Mouse (Mus musculus): ENCODE data around the gene Cyp4f39. TPM values are rescaled to one million over a fixed set of nuclear protein-coding genes. Genes with fewer than 3 reads are reported as not detected.
"Not testable (repeated sequence)": the region's sequence is repeated elsewhere in the genome, so short reads cannot be mapped to it uniquely, and the experiment has no call there.

The Cyp4f39 gene
- polyA plus RNA-seq, 1 experiment, result 0.95 TPM

DNA sequence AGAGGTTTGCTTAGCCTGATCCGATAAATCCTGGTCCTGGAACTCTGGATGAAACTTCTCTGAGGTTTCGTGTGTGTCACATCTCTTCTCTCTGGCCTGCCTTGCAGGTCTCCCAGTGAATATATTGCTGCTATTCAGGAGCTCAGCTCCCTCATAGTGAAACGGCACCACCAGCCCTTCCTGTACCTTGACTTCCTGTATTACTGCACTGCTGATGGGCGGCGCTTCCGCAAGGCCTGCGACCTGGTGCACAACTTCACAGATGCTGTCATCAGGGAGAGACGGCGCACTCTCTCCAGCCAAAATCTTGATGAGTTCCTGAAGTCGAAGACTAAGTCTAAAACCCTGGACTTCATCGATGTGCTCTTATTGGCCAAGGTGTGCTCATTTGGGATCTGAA is 71.4 kb downstream of the Cyp4f39 start:
- Histone ChIP-seq H3K4me1 (ENCODE audit: control insufficient read depth, insufficient read depth, low read length) (peaks cover 1% of the 10 kb centered on the region; the same call in 1 of the 2 replicates), H3K27ac (ENCODE audit: control insufficient read depth, insufficient read depth, low read depth, low read length, poor library complexity) (peak overlapping the region; percentile 29), H3K4me3 (replicated peaks; ENCODE audit: control insufficient read depth, low read depth, low read length) (peak overlapping the region; percentile 72)
- 22% methylated on average over 11 of the region's 11 CpGs for WGBS
- no peak for TF ChIP-seq CTCF (IDR thresholded peaks at IDR 0.05; ENCODE audit: control insufficient read depth, insufficient read depth, low read length)
- TF ChIP-seq POLR2A (IDR thresholded peaks at IDR 0.05; ENCODE audit: borderline replicate concordance, control insufficient read depth, low read depth, low read length), result no peak

DNA sequence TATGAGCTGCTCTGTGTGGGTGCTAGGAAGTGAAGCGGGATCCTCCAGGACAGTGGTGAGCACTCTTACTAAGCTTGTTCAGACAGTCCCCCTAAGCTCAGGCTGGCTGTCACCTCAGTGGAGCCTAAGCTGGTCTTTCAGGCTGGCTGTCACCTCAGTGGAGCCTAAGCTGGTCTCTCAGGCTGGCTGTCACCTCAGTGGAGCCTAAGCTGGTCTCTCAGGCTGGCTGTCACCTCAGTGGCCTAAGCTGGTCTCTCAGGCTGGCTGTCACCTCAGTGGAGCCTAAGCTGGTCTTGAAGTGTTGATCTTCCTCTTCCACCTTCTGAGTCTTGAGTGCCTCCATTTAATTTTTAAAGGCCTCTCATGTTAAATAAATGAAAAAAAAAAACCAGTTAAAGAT is 73.8 kb downstream of the Cyp4f39 start:
- 89% methylated on average over 1 of the region's 1 CpGs for WGBS
- H3K4me3 ChIP-seq (replicated peaks; ENCODE audit: control insufficient read depth, low read depth, low read length); H3K4me1 ChIP-seq (ENCODE audit: control insufficient read depth, insufficient read depth, low read length); H3K27ac ChIP-seq (ENCODE audit: control insufficient read depth, insufficient read depth, low read depth, low read length, poor library complexity): not testable (repeated sequence)

DNA sequence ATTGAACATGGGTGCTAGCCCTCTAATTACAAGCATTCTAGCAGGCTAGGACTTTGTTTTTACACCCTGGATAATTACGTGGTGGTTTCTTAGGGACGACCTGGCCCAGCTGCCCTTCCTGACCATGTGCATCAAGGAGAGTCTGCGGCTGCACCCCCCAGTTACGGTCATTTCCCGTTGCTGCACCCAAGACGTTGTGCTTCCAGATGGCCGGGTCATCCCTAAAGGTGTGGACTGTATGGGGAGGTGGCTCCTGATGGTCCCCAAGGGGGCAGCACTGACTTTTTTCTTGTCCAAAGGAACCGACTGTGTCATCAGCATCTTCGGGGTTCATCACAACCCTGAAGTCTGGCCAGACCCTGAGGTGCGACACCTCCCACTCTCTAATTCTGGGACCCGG is 75.2 kb downstream of the Cyp4f39 start:
- no peak overlapping the region for H3K27ac ChIP-seq (ENCODE audit: control insufficient read depth, insufficient read depth, low read depth, low read length, poor library complexity)
- TF ChIP-seq POLR2A (IDR thresholded peaks at IDR 0.05; ENCODE audit: borderline replicate concordance, control insufficient read depth, low read depth, low read length) (no peak), CTCF (IDR thresholded peaks at IDR 0.05; ENCODE audit: control insufficient read depth, insufficient read depth, low read length) (no peak)
- H3K4me3 ChIP-seq (replicated peaks; ENCODE audit: control insufficient read depth, low read depth, low read length), result no peak overlapping the region
- H3K4me1 ChIP-seq (ENCODE audit: control insufficient read depth, insufficient read depth, low read length), result peaks cover 1% of the 10 kb centered on the region; the same call in 1 of the 2 replicates
- 81% methylated on average over 11 of the region's 11 CpGs for WGBS

DNA sequence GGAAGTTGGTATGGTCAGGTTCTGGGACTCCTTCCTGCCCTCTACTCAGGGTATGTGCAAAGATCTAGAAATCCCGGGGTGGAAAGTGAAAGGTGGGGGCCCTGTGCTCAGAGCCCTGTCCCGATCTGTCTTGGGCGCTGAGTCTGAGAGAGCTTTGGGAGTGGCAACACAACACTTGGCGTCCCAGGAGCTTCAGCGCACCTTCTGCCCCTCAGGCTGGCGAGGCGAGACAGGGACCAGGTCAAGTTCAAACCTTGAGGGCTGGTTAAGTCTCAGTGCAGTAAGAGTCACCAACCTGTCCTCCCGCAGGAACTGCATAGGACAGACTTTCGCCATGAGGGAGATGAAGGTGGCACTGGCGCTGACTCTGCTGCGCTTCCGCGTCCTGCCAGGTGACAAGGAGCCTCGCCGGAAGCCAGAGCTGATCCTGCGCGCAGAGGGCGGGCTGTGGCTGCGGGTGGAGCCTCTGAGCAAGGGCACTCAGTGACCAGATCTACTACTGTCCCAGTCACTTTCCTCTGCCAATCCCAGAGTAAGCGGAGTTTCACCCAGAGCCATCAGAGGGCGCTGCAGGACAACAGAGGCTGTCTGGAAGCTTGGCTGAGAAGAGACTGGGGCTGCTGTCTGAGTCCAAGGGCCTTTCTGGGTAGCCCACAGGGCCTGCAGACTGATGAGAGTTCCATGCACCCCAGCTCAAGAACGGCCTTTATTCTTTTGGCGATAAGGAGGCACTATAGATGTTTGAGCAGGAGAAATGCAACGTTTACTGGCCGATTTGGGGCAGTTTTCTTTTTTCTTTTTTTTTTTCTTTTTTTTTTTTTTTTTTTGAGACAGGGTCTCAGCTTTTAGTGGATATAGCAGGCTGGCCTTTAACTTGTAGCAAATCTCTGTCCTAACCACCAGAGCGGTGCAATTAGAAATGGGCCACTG is 76.2 kb downstream of the Cyp4f39 start:
- TF ChIP-seq POLR2A (IDR thresholded peaks at IDR 0.05; ENCODE audit: borderline replicate concordance, control insufficient read depth, low read depth, low read length), result peak; percentile 39; the same call in 1 of the 2 replicates
- peak; percentile 94 for TF ChIP-seq CTCF (IDR thresholded peaks at IDR 0.05; ENCODE audit: control insufficient read depth, insufficient read depth, low read length)
- Histone ChIP-seq H3K27ac (ENCODE audit: control insufficient read depth, insufficient read depth, low read depth, low read length, poor library complexity) (peak overlapping the region; percentile 47; the same call in 1 of the 2 replicates), H3K4me3 (replicated peaks; ENCODE audit: control insufficient read depth, low read depth, low read length) (peak overlapping the region; percentile 71), H3K4me1 (ENCODE audit: control insufficient read depth, insufficient read depth, low read length) (peaks cover 2% of the 10 kb centered on the region; the same call in 1 of the 2 replicates)
- WGBS, result 20% methylated on average over 26 of the region's 26 CpGs

DNA sequence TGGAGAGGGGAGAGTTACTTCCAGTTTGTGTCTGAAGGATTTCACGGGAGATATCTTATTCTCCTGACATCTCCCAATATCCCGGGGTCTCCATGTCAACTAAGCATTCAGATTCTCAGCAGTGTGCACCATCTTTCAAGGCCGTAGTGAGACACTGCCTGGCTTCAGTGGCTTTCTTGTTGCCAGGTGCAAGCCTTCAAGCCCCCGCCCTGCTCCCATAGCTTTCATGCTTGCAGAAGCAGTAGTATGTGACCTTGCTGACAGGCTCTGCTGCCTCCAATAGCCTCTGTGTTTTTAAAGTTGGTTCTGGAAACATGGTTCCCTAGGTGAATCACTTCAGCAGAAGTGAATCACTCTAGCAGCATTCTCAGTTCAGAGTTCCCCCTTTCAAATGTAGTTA is 79.8 kb downstream of the Cyp4f39 start:
- H3K27ac ChIP-seq (ENCODE audit: control insufficient read depth, insufficient read depth, low read depth, low read length, poor library complexity); H3K4me1 ChIP-seq (ENCODE audit: control insufficient read depth, insufficient read depth, low read length); H3K4me3 ChIP-seq (replicated peaks; ENCODE audit: control insufficient read depth, low read depth, low read length): not testable (repeated sequence)
- 72% methylated on average over 4 of the region's 4 CpGs for WGBS

DNA sequence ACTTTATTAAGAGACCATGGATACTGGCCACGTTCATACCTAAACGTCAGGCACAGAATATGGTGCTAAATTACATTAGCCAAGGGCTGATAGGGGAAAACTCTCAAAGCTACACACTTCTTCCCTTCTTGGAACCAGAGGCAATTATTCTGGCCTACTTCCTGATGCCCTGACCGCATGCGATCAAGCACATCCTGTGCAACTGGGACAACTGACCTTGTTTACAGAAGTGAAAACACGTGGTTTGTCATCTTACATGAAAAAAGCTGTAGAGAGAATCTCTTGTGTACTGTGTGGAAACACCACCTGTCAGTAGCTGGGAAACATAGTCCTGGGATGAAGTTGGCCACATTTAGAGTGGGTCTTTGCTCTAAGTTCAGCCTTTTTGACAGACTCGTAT is 81.5 kb downstream of the Cyp4f39 start:
- Histone ChIP-seq H3K27ac (ENCODE audit: control insufficient read depth, insufficient read depth, low read depth, low read length, poor library complexity) (no peak overlapping the region), H3K4me3 (replicated peaks; ENCODE audit: control insufficient read depth, low read depth, low read length) (no peak overlapping the region), H3K4me1 (ENCODE audit: control insufficient read depth, insufficient read depth, low read length) (peaks cover 2% of the 10 kb centered on the region; the same call in 1 of the 2 replicates)
- 19% methylated on average over 6 of the region's 6 CpGs for WGBS
- TF ChIP-seq POLR2A (IDR thresholded peaks at IDR 0.05; ENCODE audit: borderline replicate concordance, control insufficient read depth, low read depth, low read length), result no peak
- TF ChIP-seq CTCF (IDR thresholded peaks at IDR 0.05; ENCODE audit: control insufficient read depth, insufficient read depth, low read length), result no peak

DNA sequence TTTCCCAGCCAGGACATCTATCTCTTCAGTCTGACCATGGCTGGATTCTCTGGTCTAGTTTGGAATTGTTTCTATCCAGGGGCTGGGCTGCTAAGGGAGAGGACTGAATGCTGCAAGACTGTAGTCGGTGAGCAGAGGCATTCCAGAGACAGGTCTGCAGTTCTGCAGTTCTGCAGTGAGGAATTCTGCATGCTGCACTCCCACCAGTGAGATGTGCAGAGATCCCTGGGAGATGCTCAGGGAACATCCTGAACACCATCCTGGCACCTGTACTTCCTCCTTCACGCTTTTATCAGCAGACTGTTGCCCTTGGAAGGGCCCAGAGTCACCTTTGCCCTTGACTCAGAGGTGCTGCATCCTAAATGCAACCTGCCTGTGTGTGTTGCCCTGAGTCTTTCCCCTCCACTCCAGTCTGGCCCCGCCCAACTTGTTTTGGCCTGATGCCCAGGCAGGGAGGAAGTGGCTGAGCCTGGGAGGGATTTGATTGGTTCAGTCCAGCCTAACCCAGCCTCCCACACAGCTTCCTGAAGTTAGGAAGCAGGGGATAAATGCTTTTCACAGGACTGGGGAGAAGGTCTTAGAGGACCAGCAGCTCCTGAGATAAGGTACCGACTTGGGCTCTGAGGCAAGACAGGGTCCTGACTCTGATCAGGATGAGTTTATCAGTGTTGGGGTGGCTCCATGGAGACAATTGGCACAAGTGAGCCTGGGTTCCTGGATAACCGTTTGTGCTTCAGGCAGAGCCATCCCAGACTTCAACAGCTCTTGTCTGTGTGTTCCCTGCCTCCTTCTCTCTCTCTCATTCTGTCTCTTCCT is 83.7 kb downstream of the Cyp4f39 start, which contains the start of gene Cyp4f16:
Gene Cyp4f16, plus strand, starts transcription at position 508 of the 816 bp plus-strand sequence.
- not testable (repeated sequence) for H3K4me1 ChIP-seq (ENCODE audit: control insufficient read depth, insufficient read depth, low read length); H3K27ac ChIP-seq (ENCODE audit: control insufficient read depth, insufficient read depth, low read depth, low read length, poor library complexity)
- 5% methylated on average over 5 of the region's 5 CpGs for WGBS
- H3K4me3 ChIP-seq (replicated peaks; ENCODE audit: control insufficient read depth, low read depth, low read length), result peak within 1 kb of the TSS; percentile 55

DNA sequence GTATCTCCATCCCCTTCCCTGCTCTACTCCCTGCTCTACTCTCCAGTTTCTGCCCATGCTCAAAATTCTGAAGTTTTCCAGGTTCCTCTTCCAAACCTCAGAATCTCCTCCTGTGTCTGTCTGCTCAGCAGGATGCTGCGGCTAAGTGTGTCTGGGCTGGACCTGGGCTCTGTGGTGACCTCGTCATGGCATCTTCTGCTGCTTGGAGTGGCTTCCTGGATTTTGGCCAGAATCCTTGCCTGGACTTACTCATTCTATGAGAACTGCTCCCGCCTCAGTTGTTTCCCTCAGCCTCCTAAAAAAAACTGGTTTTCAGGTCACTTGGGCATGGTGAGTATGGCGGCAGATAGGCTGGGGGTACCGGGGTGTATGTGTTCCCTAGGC is 84.3 kb downstream of the Cyp4f39 start:
- Histone ChIP-seq H3K27ac (ENCODE audit: control insufficient read depth, insufficient read depth, low read depth, low read length, poor library complexity) (no peak overlapping the region), H3K4me1 (ENCODE audit: control insufficient read depth, insufficient read depth, low read length) (peaks cover 2% of the 10 kb centered on the region; the same call in 1 of the 2 replicates), H3K4me3 (replicated peaks; ENCODE audit: control insufficient read depth, low read depth, low read length) (peak overlapping the region; percentile 55)
- TF ChIP-seq CTCF (IDR thresholded peaks at IDR 0.05; ENCODE audit: control insufficient read depth, insufficient read depth, low read length) (no peak), POLR2A (IDR thresholded peaks at IDR 0.05; ENCODE audit: borderline replicate concordance, control insufficient read depth, low read depth, low read length) (no peak)
- 41% methylated on average over 5 of the region's 5 CpGs for whole genome bisulfite sequencing

Other genes with a start within 250 kb of the Cyp4f39 start
- gene Brd4, start 168.0 kb upstream of the Cyp4f39 start, polyA plus RNA-seq (2011; ENCODE audit: insufficient read depth, insufficient read length, low replicate concordance, missing spikeins), result 43.6 and 129 TPM in 2 replicates
- gene Akap8, start 131.5 kb upstream of the Cyp4f39 start, polyA plus RNA-seq (2011; ENCODE audit: insufficient read depth, insufficient read length, low replicate concordance, missing spikeins), result 76.5 and 113 TPM in 2 replicates
- 141 and 225 TPM in 2 replicates for gene Akap8l, start 102.1 kb upstream of the Cyp4f39 start, polyA plus RNA-seq (2011; ENCODE audit: insufficient read depth, insufficient read length, low replicate concordance, missing spikeins)
- 11.8 and 15.5 TPM in 2 replicates for gene Wiz, start 63.3 kb upstream of the Cyp4f39 start, polyA plus RNA-seq (2011; ENCODE audit: insufficient read depth, insufficient read length, low replicate concordance, missing spikeins)
- 20.7 and 58.8 TPM in 2 replicates for gene Rasal3, start 49.1 kb upstream of the Cyp4f39 start, polyA plus RNA-seq (2011; ENCODE audit: insufficient read depth, insufficient read length, low replicate concordance, missing spikeins)
- 0.95 and 3.4 TPM in 2 replicates for gene Pglyrp2, start 28.6 kb upstream of the Cyp4f39 start, polyA plus RNA-seq (2011; ENCODE audit: insufficient read depth, insufficient read length, low replicate concordance, missing spikeins)
- 2.1 and 3.3 TPM in 2 replicates for gene Cyp4f17, start 53.3 kb downstream of the Cyp4f39 start, polyA plus RNA-seq (2011; ENCODE audit: insufficient read depth, insufficient read length, low replicate concordance, missing spikeins)
- gene Cyp4f16, start 83.8 kb downstream of the Cyp4f39 start, polyA plus RNA-seq (2011; ENCODE audit: insufficient read depth, insufficient read length, low replicate concordance, missing spikeins), result 3.4 and 10.1 TPM in 2 replicates
- gene Cyp4f37, start 168.6 kb downstream of the Cyp4f39 start, polyA plus RNA-seq (2011; ENCODE audit: insufficient read depth, insufficient read length, low replicate concordance, missing spikeins), result not detected in 2 replicates
- not detected in 2 replicates for gene Cyp4f40, start 206.2 kb downstream of the Cyp4f39 start, polyA plus RNA-seq (2011; ENCODE audit: insufficient read depth, insufficient read length, low replicate concordance, missing spikeins)
- gene Cyp4f15, start 232.9 kb downstream of the Cyp4f39 start, polyA plus RNA-seq (2011; ENCODE audit: insufficient read depth, insufficient read length, low replicate concordance, missing spikeins), result 0.97 TPM in 1 of 2 replicates, not detected in the other

All from bone marrow, adult 2 months (tissue).